Mouse (Mus musculus) brown adipose tissue, adult 24 weeks (tissue): ENCODE data around the gene Tbc1d5. TPM values are rescaled to one million over a fixed set of nuclear protein-coding genes. Genes with fewer than 3 reads are reported as not detected.
A peak's percentile ranks its signal among the peaks of the same experiment; 100 is the strongest.

Experiments
- H3K27ac ChIP-seq: fragments of 200-500 bp; replicated peaks from 2 replicates; pipeline ENCODE4 v1.5.1; 2012; ENCODE audit warnings: low read depth, mild to moderate bottlenecking, low read length
- H3K4me1 ChIP-seq: fragments of 200-500 bp; 2 replicates; pipeline ENCODE4 v1.6.1; 2012; ENCODE audit warnings: low read length, mixed read lengths; ENCODE audit not compliant: control insufficient read depth, insufficient read depth, insufficient read length
- H3K4me3 ChIP-seq: fragments of 200-500 bp; 2 replicates; pipeline ENCODE4 v1.5.1; 2012; ENCODE audit warnings: low read depth, mild to moderate bottlenecking, low read length, moderate library complexity; ENCODE audit not compliant: insufficient read depth
- polyA plus RNA-seq: library from polyadenylated mRNA; stranded (reverse); fragments of >200 nt; gene quantifications from 2 replicates; pipeline ENCODE4 v1.2.4, GENCODE M21; 2012; ENCODE audit not compliant: missing spikeins, insufficient read depth, insufficient read length

The Tbc1d5 gene
- polyA plus RNA-seq: 10.3 and 11.3 TPM in 2 replicates

DNA sequence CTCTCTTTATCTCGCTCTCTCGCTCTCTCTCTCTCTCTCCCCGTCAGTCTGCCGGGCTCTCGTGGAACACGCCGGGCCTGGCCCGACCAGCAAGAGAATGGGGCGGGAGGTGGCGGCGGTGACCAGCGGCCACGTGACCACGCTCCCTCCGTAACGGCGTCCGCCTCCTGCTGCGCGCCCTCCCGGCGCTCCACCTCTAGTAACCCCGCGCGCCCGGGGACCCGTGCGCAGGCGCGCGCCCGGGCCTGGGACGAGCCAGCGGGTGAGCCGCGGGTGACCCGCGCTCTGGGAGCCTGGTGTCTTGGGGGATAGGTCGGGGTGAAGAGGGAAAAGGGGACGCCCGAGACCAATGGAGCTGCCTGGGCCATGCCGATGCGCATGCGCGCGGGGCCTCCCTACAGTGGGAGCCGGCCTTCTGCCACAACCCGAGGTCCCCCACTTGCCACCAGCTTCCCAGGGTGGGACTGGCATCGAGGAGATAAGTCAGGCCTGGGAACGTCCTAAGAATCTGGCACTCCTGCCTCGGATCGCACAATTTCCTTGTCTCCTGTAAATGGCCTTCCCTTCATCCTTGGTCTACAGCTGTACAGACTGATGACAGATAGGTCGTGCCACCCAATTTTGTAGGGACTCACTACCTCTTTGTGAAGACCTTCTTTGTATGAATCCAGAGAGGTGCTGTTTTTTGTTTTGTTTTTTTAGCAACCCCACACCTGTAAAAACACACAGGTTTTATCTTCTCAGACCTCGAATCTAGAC is at the start of gene Tbc1d5:
Gene Tbc1d5, minus strand, starts transcription at position 158 of the 759 bp plus-strand sequence.
- Histone ChIP-seq H3K4me3 (peak within 1 kb of the TSS; percentile 88), H3K4me1 (no peaks in the 10 kb centered on the region), H3K27ac (peak within 1 kb of the TSS; percentile 89)

DNA sequence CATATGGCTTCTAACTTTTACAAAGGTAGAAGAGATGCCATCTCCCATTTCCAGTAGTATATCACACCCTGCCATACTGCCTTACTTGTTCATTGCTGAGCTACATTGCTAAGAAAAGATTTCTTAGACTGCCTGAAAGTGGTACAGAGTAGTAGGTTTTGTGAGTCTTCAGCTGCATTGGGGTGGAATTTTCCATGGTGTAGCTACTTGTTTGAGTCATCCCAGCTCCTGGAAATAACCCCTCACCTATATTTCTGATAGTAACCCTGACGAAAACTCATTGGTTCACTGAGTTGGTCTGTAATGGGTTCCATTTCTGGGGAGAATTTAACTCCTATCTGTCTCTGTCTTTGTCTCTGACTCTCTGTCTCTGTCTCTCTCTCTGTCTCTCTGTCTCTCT is 46.9 kb upstream of the Tbc1d5 start:
- Histone ChIP-seq H3K27ac (no peak overlapping the region), H3K4me1 (0 out of 2 replicates have a peak, but pooled peaks cover 2% of the 10 kb centered on the region), H3K4me3 (no peak overlapping the region)

GRCm38 (mm10) chr17:51223152-51223551 is 44.0 kb upstream of the Tbc1d5 start:
- Histone ChIP-seq H3K4me1 (0 out of 2 replicates have a peak, but pooled peaks cover 2% of the 10 kb centered on the region), H3K27ac (no peak overlapping the region), H3K4me3 (no peak overlapping the region)

GRCm38 (mm10) chr17:51221075-51221474 is 41.9 kb upstream of the Tbc1d5 start:
- 0 out of 2 replicates have a peak, but pooled peaks cover 2% of the 10 kb centered on the region for H3K4me1 ChIP-seq
- no peak overlapping the region; the same call in 1 of the 2 replicates for H3K27ac ChIP-seq
- H3K4me3 ChIP-seq: no peak overlapping the region

DNA sequence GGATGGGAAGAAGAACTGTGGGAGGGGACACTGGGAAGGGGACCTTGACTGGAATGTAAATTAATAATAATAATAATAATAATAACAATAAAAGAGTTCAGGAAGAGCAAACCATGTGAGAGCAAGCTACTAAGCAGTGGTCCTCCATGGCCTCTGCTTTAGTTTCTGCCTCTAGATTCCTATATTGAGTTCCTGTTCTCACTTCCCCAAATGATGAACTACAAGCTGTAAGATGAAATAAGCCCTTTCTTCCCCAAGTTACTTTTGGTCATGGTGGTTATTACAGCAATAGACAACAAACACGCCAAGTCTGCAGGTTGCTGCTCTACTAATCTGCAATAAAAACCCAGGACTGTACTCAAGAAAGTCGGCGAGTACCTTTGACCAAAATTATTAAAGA is 40.7 kb upstream of the Tbc1d5 start:
- H3K4me1 ChIP-seq: 0 out of 2 replicates have a peak, but pooled peaks cover 2% of the 10 kb centered on the region
- no peak overlapping the region for H3K27ac ChIP-seq
- H3K4me3 ChIP-seq: no peak overlapping the region

- H3K27ac ChIP-seq: no peak overlapping the region
- 0 out of 2 replicates have a peak, but pooled peaks cover 1% of the 10 kb centered on the region for H3K4me1 ChIP-seq
- no peak overlapping the region for H3K4me3 ChIP-seq
Observed at GRCm38 (mm10) chr17:51216426-51216825, 37.3 kb upstream of the Tbc1d5 start.

DNA sequence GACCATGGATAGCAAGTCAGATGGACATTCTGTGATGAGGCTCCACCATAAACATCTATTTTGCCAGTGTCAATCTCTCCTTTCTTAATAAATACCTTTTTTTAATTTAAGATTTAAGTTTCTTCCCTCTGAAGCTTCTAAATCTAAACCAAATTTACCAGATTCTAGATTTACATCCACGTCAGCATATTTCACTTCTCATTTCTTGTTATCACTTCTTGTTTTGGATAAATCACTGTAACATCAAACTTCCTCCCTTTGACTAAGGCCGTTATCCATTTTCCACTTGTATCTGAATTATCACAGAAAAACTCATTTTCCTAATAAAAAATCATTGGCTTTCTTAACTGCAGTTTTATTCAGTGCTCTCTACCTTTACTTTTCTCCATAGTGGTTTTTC is 30.4 kb upstream of the Tbc1d5 start:
- Histone ChIP-seq H3K4me3 (no peak overlapping the region), H3K4me1 (no peaks in the 10 kb centered on the region), H3K27ac (peak overlapping the region; percentile 18; the same call in 1 of the 2 replicates)

- no peak overlapping the region for H3K27ac ChIP-seq
- H3K4me1 ChIP-seq: no peaks in the 10 kb centered on the region
- H3K4me3 ChIP-seq: no peak overlapping the region
Observed at GRCm38 (mm10) chr17:51204643-51205042, 25.5 kb upstream of the Tbc1d5 start.

GRCm38 (mm10) chr17:51195561-51195960 is 16.4 kb upstream of the Tbc1d5 start:
- Histone ChIP-seq H3K4me3 (no peak overlapping the region), H3K27ac (no peak overlapping the region), H3K4me1 (no peaks in the 10 kb centered on the region)

DNA sequence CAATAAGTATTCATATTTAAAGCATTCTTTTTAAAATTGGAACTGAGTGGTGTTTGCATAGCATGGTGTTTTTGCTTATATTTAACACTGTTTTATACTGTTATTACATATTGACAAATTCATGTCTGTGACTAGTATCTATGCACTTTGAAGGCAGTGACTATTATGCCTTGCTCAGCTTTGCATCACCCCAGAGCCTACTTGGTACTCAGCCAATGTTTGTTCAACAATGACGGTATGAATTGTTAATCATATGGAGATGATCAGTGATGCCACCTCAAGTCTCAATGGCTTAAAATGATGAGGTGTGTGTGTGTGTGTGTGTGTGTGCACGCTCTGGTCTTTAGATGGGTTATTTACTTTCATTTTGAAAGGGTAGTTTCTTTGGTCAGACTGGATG is 15.6 kb upstream of the Tbc1d5 start:
- no peaks in the 10 kb centered on the region for H3K4me1 ChIP-seq
- H3K27ac ChIP-seq: no peak overlapping the region
- no peak overlapping the region for H3K4me3 ChIP-seq

GRCm38 (mm10) chr17:51191381-51191780 is 12.2 kb upstream of the Tbc1d5 start:
- no peak overlapping the region for H3K27ac ChIP-seq

DNA sequence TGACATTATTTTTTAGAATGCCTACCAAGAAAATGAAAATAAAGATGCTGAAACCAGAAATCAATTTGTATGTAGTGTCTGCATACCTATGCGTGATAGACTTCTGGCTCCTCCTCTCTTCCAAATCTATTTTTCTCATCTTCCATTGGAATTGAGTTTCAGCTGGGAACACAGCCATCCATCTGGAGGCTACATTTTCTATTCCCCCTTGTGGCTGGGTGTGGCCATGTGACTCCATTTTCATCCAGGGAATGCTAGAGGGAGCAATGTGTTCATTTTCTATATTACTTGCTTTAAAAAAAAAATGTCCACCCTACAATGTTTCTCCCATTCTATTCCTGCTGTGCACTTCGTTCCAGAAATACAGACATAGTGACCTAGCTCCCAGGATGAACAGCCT is 3.6 kb upstream of the Tbc1d5 start:
- Histone ChIP-seq H3K27ac (no peak overlapping the region), H3K4me3 (no peak overlapping the region), H3K4me1 (no peaks in the 10 kb centered on the region)

More at GRCm38 (mm10) chr17:51191381-51191780, 12.2 kb upstream of the Tbc1d5 start:
- Histone ChIP-seq H3K4me3 (no peak overlapping the region), H3K4me1 (no peaks in the 10 kb centered on the region)

GRCm38 (mm10) chr17:51178491-51179194 is 509 bp downstream of the Tbc1d5 start:
- peak overlapping the region; percentile 89 for H3K27ac ChIP-seq
- H3K4me1 ChIP-seq: no peaks in the 10 kb centered on the region
- peak overlapping the region; percentile 88 for H3K4me3 ChIP-seq

GRCm38 (mm10) chr17:51177923-51178322 is 1.2 kb downstream of the Tbc1d5 start:
- H3K27ac ChIP-seq: peak overlapping the region; percentile 89; the same call in 1 of the 2 replicates
- peak overlapping the region; percentile 88 for H3K4me3 ChIP-seq
- no peaks in the 10 kb centered on the region for H3K4me1 ChIP-seq

GRCm38 (mm10) chr17:51172332-51172731 is 6.8 kb downstream of the Tbc1d5 start:
- Histone ChIP-seq H3K27ac (no peak overlapping the region), H3K4me1 (no peaks in the 10 kb centered on the region; the same call in 1 of the 2 replicates), H3K4me3 (no peak overlapping the region)
